Mouse (Mus musculus): ENCODE data around the gene Tmem151b.
A peak's percentile ranks its signal among the peaks of the same experiment; 100 is the strongest.

Gene Tmem151b

GRCm38 (mm10) chr17:45589236-45589635, 39.8 kb upstream of the Tmem151b start:
- no peak for TF ChIP-seq GATA4 (IDR thresholded peaks at IDR 0.05; ENCODE audit: insufficient replicate concordance, low read length)

- TF ChIP-seq GATA4 (IDR thresholded peaks at IDR 0.05; ENCODE audit: insufficient replicate concordance, low read length) = no peak
These were observed 38.9 kb upstream of the Tmem151b start for GRCm38 (mm10) chr17:45588370-45588769.

- TF ChIP-seq GATA4 (IDR thresholded peaks at IDR 0.05; ENCODE audit: insufficient replicate concordance, low read length) = no peak
These were observed 37.0 kb upstream of the Tmem151b start for GRCm38 (mm10) chr17:45586449-45586837.

GRCm38 (mm10) chr17:45585725-45586448, 36.4 kb upstream of the Tmem151b start:
- TF ChIP-seq GATA4 (IDR thresholded peaks at IDR 0.05; ENCODE audit: insufficient replicate concordance, low read length) = no peak

GRCm38 (mm10) chr17:45584939-45585678, 35.6 kb upstream of the Tmem151b start:
- peak; percentile 66; the same call in 1 of the 2 replicates for TF ChIP-seq GATA4 (IDR thresholded peaks at IDR 0.05; ENCODE audit: insufficient replicate concordance, low read length)

- no peak; the same call in 1 of the 2 replicates for TF ChIP-seq GATA4 (IDR thresholded peaks at IDR 0.05; ENCODE audit: insufficient replicate concordance, low read length)
These were observed 34.8 kb upstream of the Tmem151b start for GRCm38 (mm10) chr17:45584096-45584896.

GRCm38 (mm10) chr17:45582715-45583355, 33.4 kb upstream of the Tmem151b start:
- TF ChIP-seq GATA4 (IDR thresholded peaks at IDR 0.05; ENCODE audit: insufficient replicate concordance, low read length) = no peak

- TF ChIP-seq GATA4 (IDR thresholded peaks at IDR 0.05; ENCODE audit: insufficient replicate concordance, low read length) = no peak
These were observed 32.7 kb upstream of the Tmem151b start for GRCm38 (mm10) chr17:45582188-45582587.

- TF ChIP-seq GATA4 (IDR thresholded peaks at IDR 0.05; ENCODE audit: insufficient replicate concordance, low read length) = no peak
These were observed 32.1 kb upstream of the Tmem151b start for GRCm38 (mm10) chr17:45581567-45581983.

GRCm38 (mm10) chr17:45580958-45581477, 31.5 kb upstream of the Tmem151b start:
- TF ChIP-seq GATA4 (IDR thresholded peaks at IDR 0.05; ENCODE audit: insufficient replicate concordance, low read length) = no peak

GRCm38 (mm10) chr17:45579554-45579953, 30.1 kb upstream of the Tmem151b start:
- TF ChIP-seq GATA4 (IDR thresholded peaks at IDR 0.05; ENCODE audit: insufficient replicate concordance, low read length) = no peak

GRCm38 (mm10) chr17:45578843-45579242, 29.4 kb upstream of the Tmem151b start:
- TF ChIP-seq GATA4 (IDR thresholded peaks at IDR 0.05; ENCODE audit: insufficient replicate concordance, low read length) = no peak

GRCm38 (mm10) chr17:45578242-45578641, 28.8 kb upstream of the Tmem151b start:
- TF ChIP-seq GATA4 (IDR thresholded peaks at IDR 0.05; ENCODE audit: insufficient replicate concordance, low read length) = no peak

GRCm38 (mm10) chr17:45575123-45575897, 25.8 kb upstream of the Tmem151b start:
- TF ChIP-seq GATA4 (IDR thresholded peaks at IDR 0.05; ENCODE audit: insufficient replicate concordance, low read length) = no peak
